Comparison of ENCODE assay signal across 8 mouse cellular contexts in the genomic region with DNA sequence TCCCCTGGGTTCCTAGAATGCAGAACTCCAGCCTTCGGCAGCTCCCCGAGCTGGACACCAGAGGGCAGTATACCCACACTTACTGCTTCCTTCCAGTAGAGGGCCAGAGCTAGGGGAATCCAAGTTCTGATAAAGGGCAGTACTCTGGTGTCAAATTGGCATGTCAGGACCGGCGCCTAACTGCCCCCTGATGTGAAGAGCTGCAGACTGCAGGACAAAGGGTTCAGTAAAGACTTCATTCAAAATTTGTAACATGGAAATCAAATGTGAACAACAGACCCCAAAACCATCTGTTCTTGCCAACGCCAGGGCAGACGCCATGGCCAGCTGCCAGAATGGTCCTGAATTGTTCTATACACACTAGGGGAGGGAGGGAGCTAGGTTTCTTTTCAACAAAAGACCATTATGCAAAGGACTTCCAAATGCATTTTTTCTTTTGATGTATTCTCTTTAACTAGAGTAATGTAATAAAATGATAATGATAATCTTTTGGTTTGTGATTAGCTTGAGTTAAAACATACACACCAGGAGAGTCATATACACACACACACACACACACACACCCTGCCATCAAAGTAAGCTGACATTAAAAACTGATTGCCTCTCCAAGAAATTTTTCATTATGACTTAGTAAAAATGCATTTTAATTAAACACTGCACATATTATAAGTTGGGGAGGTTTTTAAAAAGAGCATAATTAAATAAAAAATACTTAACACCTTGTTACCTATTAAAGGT.
A peak's percentile ranks its signal among the peaks of the same experiment; 100 is the strongest.
DNase-seq lines count a peak whose midpoint lies in the region; ATAC-seq lines count a peak whose summit lies in the region.

No protein-coding gene starts in this region.

- H3K9ac ChIP-seq in hindbrain, embryonic 12.5 days = no peak overlapping the region

- no peak overlapping the region for H3K27ac ChIP-seq in hindbrain, embryonic 12.5 days

- no peaks in the 10 kb centered on the region for H3K27me3 ChIP-seq in hindbrain, embryonic 12.5 days

- no peaks in the 10 kb centered on the region for H3K36me3 ChIP-seq in hindbrain, embryonic 12.5 days

- H3K9me3 ChIP-seq in hindbrain, embryonic 12.5 days (replicated peaks) = no peaks in the 10 kb centered on the region

- no peak overlapping the region for H3K4me3 ChIP-seq in hindbrain, embryonic 12.5 days

- no peaks in the 10 kb centered on the region for H3K4me1 ChIP-seq in hindbrain, embryonic 12.5 days

- 24% methylated on average over 6 of the region's 6 CpGs for WGBS in hindbrain, embryonic 12.5 days

- H3K4me2 ChIP-seq in hindbrain, embryonic 12.5 days (replicated peaks) = peak overlapping the region; percentile 29

- peak; percentile 7 for DNase-seq in MN1 (ENCODE audit: low spot score)
- DNase-seq in cerebellum, adult 8-10 months = peak; percentile 30
- peak; percentile 26 to 84 for DNase-seq in frontal cortex, adult 2 months (ENCODE audit: extremely low spot score in 1 of 2, low spot score in 1 of 2)
- peak; percentile 73 to 80 for DNase-seq in layer of hippocampus, postnatal 10 days (ENCODE audit: low spot score in 2 of 2)
- DNase-seq in lung, postnatal 36 days = peak; percentile 75
- DNase-seq in right cerebral cortex, adult 2 months (ENCODE audit: low spot score in 2 of 2) = peak; percentile 62 to 75
- DNase-seq in urinary bladder, postnatal 14 days (ENCODE audit: low spot score) = peak; percentile 62

- ATAC-seq in hindbrain, embryonic 12.5 days (ENCODE audit: low FRiP score) = peak; percentile 96

Comparison
In these comparisons a context has a peak if more than half of its experiments do, and no peak if none do; other contexts are left out.
1. DNase-seq: peak in every context shown above with its lines; median percentile 76 in layer of hippocampus, postnatal 10 days; 75 in lung, postnatal 36 days; 68 in right cerebral cortex, adult 2 months; 62 in urinary bladder, postnatal 14 days; 55 in frontal cortex, adult 2 months; 30 in cerebellum, adult 8-10 months; 7 in MN1.